Mouse (Mus musculus) ES-Bruce4 (cell line): ENCODE data around the gene Cd33.

Experiments
- CTCF ChIP-seq: IDR thresholded peaks from one replicate; pipeline ENCODE4 v1.8.1; 2011; ENCODE audit warnings: low read depth, low read length
- EP300 ChIP-seq: IDR thresholded peaks from 2 replicates; pipeline ENCODE4 v1.6.1; 2011; ENCODE audit warnings: low read depth, low read length; ENCODE audit not compliant: insufficient read depth
- POLR2A ChIP-seq: IDR thresholded peaks from one replicate; pipeline ENCODE4 v1.8.1; 2011; ENCODE audit warnings: low read length; ENCODE audit not compliant: insufficient read depth

GRCm38 (mm10) chr7:43488646-43489045 is 55.6 kb downstream of the Cd33 start:
- TF ChIP-seq CTCF, result no peak
- TF ChIP-seq POLR2A, result no peak
- no peak for TF ChIP-seq EP300
